Comparison of ENCODE assay signal across 9 mouse cellular contexts in genomic region chr13:92274274-92275198, GRCm38 (mm10). TPM values are rescaled to one million over a fixed set of nuclear protein-coding genes. Genes with fewer than 3 reads are reported as not detected.
DNase-seq lines count a peak whose midpoint lies in the region; ATAC-seq lines count a peak whose summit lies in the region.
"Had no signal": no experiment of that assay in that cellular context is flagged by ENCODE, and none has a peak within 500 bp of the region (broad histone marks: within the 10 kb centered on the region; RNA-seq: fewer than 3 reads in every experiment).

No protein-coding gene starts in this region.

- H3K4me2 ChIP-seq in limb, embryonic 12.5 days: 0 out of 2 replicates have a peak overlapping the region, but pooled peaks have one; percentile 0
- H3K4me2 ChIP-seq in lung, embryonic 16.5 days (ENCODE audit: low read depth, low read length): peak overlapping the region; percentile 25; the same call in 1 of the 2 replicates

- 44% methylated on average over 14 of the region's 14 CpGs for WGBS in limb, embryonic 12.5 days
- 86% methylated on average over 14 of the region's 14 CpGs for WGBS in limb, embryonic 10.5 days
- 21% methylated on average over 14 of the region's 14 CpGs for WGBS in lung, embryonic 16.5 days

- H3K27me3 ChIP-seq in limb, embryonic 12.5 days: no peaks in the 10 kb centered on the region
- no peaks in the 10 kb centered on the region for H3K27me3 ChIP-seq in limb, embryonic 10.5 days (ENCODE audit: low read depth, poor library complexity, severe bottlenecking)
- H3K27me3 ChIP-seq in lung, embryonic 16.5 days (ENCODE audit: control insufficient read depth, insufficient read depth, low read depth, low read length): no peaks in the 10 kb centered on the region

- H3K9me3 ChIP-seq in limb, embryonic 12.5 days: no peaks in the 10 kb centered on the region
- H3K9me3 ChIP-seq in limb, embryonic 10.5 days (replicated peaks): no peaks in the 10 kb centered on the region
- no peaks in the 10 kb centered on the region for H3K9me3 ChIP-seq in lung, embryonic 16.5 days (ENCODE audit: control insufficient read depth, low read length)

- no peak overlapping the region for H3K9ac ChIP-seq in limb, embryonic 12.5 days (replicated peaks)
- H3K9ac ChIP-seq in lung, embryonic 16.5 days (ENCODE audit: low read length): no peak overlapping the region

- peaks cover 14% of the 10 kb centered on the region for H3K4me1 ChIP-seq in limb, embryonic 12.5 days (replicated peaks)
- peaks cover 5% of the 10 kb centered on the region; the same call in 1 of the 2 replicates for H3K4me1 ChIP-seq in limb, embryonic 10.5 days
- H3K4me1 ChIP-seq in lung, embryonic 16.5 days (replicated peaks; ENCODE audit: control insufficient read depth, insufficient read depth, low read length): peaks cover 10% of the 10 kb centered on the region

- peak overlapping the region; percentile 59 for H3K27ac ChIP-seq in limb, embryonic 12.5 days
- H3K27ac ChIP-seq in limb, embryonic 10.5 days: no peak overlapping the region
- H3K27ac ChIP-seq in lung, embryonic 16.5 days (ENCODE audit: low read length): peak overlapping the region; percentile 46

- no peak for DNase-seq in limb, embryonic 10.5 days (ENCODE audit: low spot score)
- peak; percentile 73 for DNase-seq in adipocyte (ENCODE audit: low spot score)
- peak; percentile 66 to 76 for DNase-seq in kidney, adult 8-10 months
- DNase-seq in spleen, adult 18-20 months: peak; percentile 16 to 40
- no peak for DNase-seq in thymus, postnatal 0 days (ENCODE audit: low spot score)

- no peak overlapping the region for H3K4me3 ChIP-seq in limb, embryonic 12.5 days (replicated peaks)
- no peak overlapping the region for H3K4me3 ChIP-seq in limb, embryonic 10.5 days
- H3K4me3 ChIP-seq in lung, embryonic 16.5 days (ENCODE audit: low read length): no peak overlapping the region

- peak; percentile 26 for ATAC-seq in limb, embryonic 12.5 days (ENCODE audit: insufficient number of reproducible peaks, insufficient read depth, low FRiP score, low TSS enrichment, low read depth)
- ATAC-seq in granulocyte monocyte progenitor cell, adult 5-6 weeks (replicated peaks; ENCODE audit: poor library complexity, severe bottlenecking): peak; percentile 99
- ATAC-seq in lung, embryonic 16.5 days (ENCODE audit: low read depth): peak; percentile 97

- peaks cover 5% of the 10 kb centered on the region; the same call in 1 of the 2 replicates for H3K36me3 ChIP-seq in limb, embryonic 12.5 days
- peaks cover 18% of the 10 kb centered on the region for H3K36me3 ChIP-seq in limb, embryonic 10.5 days
- no peaks in the 10 kb centered on the region for H3K36me3 ChIP-seq in lung, embryonic 16.5 days (ENCODE audit: control insufficient read depth, insufficient read depth, low read length)

RNA-seq across cellular contexts. Expression of gene Gm20379, which starts 31.2 kb away (rescaled TPM):
- 1.5 and 2.6 TPM in 2 replicates for polyA plus RNA-seq in limb, embryonic 12.5 days (2016; fragmentation: Nextera tagmentation; extraction: Ambion mirVana)
- 0.98 and 1.4 TPM in 2 replicates for polyA plus RNA-seq in limb, embryonic 10.5 days (2016; fragmentation: Nextera tagmentation; extraction: Ambion mirVana)
- not detected in 2 replicates for total RNA-seq in granulocyte monocyte progenitor cell, adult 5-6 weeks (2014; fragmentation: Nextera tagmentation)
- not detected in 2 replicates for total RNA-seq in granulocyte monocyte progenitor cell, adult 5-6 weeks (2017)
- 0.54 and 0.88 TPM in 2 replicates for polyA plus RNA-seq in lung, embryonic 16.5 days (2015; fragmentation: Nextera tagmentation; extraction: Ambion mirVana)
- polyA plus RNA-seq in thymus, postnatal 0 days (2015; fragmentation: Nextera tagmentation; extraction: Ambion mirVana): 0.45 and 1.3 TPM in 2 replicates
- total RNA-seq: layer of hippocampus, postnatal 25 days had no signal

Comparison
In these comparisons a context has a peak if more than half of its experiments do, and no peak if none do; other contexts are left out.
1. ATAC-seq: peak in every context shown above with its lines; median percentile 99 in granulocyte monocyte progenitor cell, adult 5-6 weeks; 97 in lung, embryonic 16.5 days; 26 in limb, embryonic 12.5 days.
2. DNase-seq: peak in adipocyte (single experiment), kidney, adult 8-10 months (2 of 2) and spleen, adult 18-20 months (2 of 2); none in limb, embryonic 10.5 days (single experiment) and thymus, postnatal 0 days (single experiment).